Mouse (Mus musculus) lung, embryonic 15.5 days (tissue): ENCODE measurements around the gene Ide. TPM values are rescaled to one million over a fixed set of nuclear protein-coding genes. Genes with fewer than 3 reads are reported as not detected.

Experiments
- ATAC-seq: fragments of 200-750 bp; cut with Nextera tagmentation; 2 replicates; pipeline ENCODE4 v1.8.0; 2017; ENCODE audit warnings: moderate number of reproducible peaks, borderline replicate concordance; ENCODE audit not compliant: low FRiP score, low TSS enrichment; ENCODE audit errors: extremely low read depth
- H3K27ac ChIP-seq: fragments of 300-500 bp; sonication (generic); 2 replicates; pipeline ENCODE4 v1.5.1; 2015; ENCODE audit warnings: moderate library complexity, mild to moderate bottlenecking, inconsistent platforms
- H3K27me3 ChIP-seq: fragments of 300-500 bp; sonication (generic); 2 replicates; pipeline ENCODE4 v1.6.1; 2015; ENCODE audit warnings: inconsistent platforms
- H3K36me3 ChIP-seq: fragments of 300-500 bp; sonication (generic); 2 replicates; pipeline ENCODE4 v1.6.1; 2015; ENCODE audit warnings: inconsistent platforms
- H3K4me1 ChIP-seq: fragments of 300-500 bp; sonication (generic); 2 replicates; pipeline ENCODE4 v1.6.1; 2015; ENCODE audit warnings: inconsistent platforms
- H3K4me2 ChIP-seq: fragments of 300-500 bp; sonication (generic); 2 replicates; pipeline ENCODE4 v1.6.1; 2015; ENCODE audit warnings: inconsistent platforms, mild to moderate bottlenecking, moderate library complexity
- H3K4me3 ChIP-seq: fragments of 300-500 bp; sonication (generic); 2 replicates; pipeline ENCODE4 v1.5.1; 2015; ENCODE audit warnings: mild to moderate bottlenecking, inconsistent platforms
- H3K9ac ChIP-seq: fragments of 300-500 bp; sonication (generic); 2 replicates; pipeline ENCODE4 v1.6.1; 2015; ENCODE audit warnings: inconsistent platforms
- H3K9me3 ChIP-seq: fragments of 300-500 bp; sonication (generic); 2 replicates; pipeline ENCODE4 v1.6.1; 2016; ENCODE audit warnings: inconsistent platforms
- WGBS: fragments of 180-500 bp; shearing (Covaris S2); methylation state at CpG from one replicate; pipeline ENCODE4 v1.1.7; 2015; 5-methylcytosine and 5-hydroxymethylcytosine counted together
- polyA plus RNA-seq: library from polyadenylated mRNA; unstranded; fragments of >200 nt; fragmentation: Nextera tagmentation; extraction: Ambion mirVana; gene quantifications from 2 replicates; pipeline ENCODE4 v1.2.1, GENCODE M21; 2015

The Ide gene
- 43.6 and 47.4 TPM in 2 replicates for polyA plus RNA-seq

DNA sequence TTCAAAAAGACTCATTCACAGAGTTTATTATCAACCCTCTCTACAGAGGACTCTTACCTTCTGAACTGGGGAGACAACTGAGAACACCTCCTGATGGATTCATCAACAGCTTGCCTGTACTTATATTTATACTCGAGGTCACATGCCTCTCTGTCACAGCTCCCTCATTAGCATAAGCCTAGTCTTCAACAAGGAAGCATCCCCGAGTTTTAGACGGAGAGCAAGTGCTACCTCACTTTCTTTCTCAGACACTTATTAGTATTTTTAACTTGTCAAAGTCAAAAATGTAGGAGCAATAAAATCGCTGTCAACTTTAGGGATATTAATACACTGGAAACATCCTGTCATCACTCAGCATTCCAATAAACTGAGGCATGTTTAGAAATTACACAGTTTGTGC is at the start of gene Ide:
Gene Ide (minus strand): TSS at position 101 of the 400 bp plus-strand sequence.
- Histone ChIP-seq H3K4me2 (no peak within 1 kb of the TSS), H3K27ac (no peak within 1 kb of the TSS), H3K4me3 (no peak within 1 kb of the TSS), H3K4me1 (no peaks in the 10 kb centered on the region), H3K36me3 (no peaks in the 10 kb centered on the region), H3K9ac (no peak within 1 kb of the TSS), H3K9me3 (no peaks in the 10 kb centered on the region), H3K27me3 (no peaks in the 10 kb centered on the region)
- WGBS: 64% methylated on average over 4 of the region's 4 CpGs
- ATAC-seq: no peak

DNA sequence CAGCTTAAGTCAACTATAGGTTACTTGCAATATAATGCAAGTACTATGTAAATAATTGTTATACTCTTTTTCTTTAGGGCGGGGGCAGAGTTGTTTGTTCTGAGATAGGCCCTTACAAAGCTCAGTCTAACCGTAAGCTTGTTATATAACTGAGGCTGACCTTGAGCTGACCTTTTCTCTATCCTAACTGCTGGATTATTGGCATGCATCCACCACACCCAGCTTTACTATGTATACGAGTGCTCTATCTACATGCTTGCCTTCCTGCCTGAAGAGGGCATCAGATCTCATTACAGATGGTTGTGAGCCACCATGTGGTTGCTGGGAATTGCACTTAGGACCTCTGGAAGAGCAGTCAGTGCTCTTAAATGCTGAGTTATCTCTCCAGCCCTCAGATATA is 48.5 kb upstream of the Ide start:
- Histone ChIP-seq H3K9ac (no peak overlapping the region), H3K4me1 (no peaks in the 10 kb centered on the region), H3K4me2 (no peak overlapping the region), H3K36me3 (peaks cover 44% of the 10 kb centered on the region), H3K4me3 (no peak overlapping the region), H3K27ac (no peak overlapping the region), H3K27me3 (no peaks in the 10 kb centered on the region), H3K9me3 (no peaks in the 10 kb centered on the region)
- WGBS: 57% methylated on average over 3 of the region's 3 CpGs
- no peak for ATAC-seq

DNA sequence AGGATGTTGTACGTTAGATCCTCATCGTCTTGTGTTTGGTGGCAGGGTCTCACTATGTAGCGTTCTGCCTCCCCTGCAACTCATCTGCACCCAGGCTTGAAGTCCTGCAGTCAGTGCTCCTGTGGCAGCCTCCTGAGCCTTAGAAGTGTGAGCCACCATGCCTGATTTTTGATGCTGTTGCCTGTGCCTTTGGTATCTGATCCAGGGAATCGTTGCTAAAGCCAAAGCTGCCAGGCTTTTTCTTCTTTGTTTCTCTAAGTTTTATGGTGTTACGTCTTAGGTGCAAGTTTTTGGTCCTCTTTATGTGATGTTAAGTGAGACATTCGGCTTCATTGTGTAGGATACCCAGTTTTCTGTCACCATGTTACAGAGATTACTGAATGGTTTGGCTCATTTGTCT is 41.2 kb upstream of the Ide start:
- H3K27ac ChIP-seq: no peak overlapping the region
- H3K4me1 ChIP-seq: peaks cover 18% of the 10 kb centered on the region
- 82% methylated on average over 6 of the region's 6 CpGs for WGBS
- H3K4me2 ChIP-seq: peak overlapping the region; percentile 70; the same call in 1 of the 2 replicates
- H3K4me3 ChIP-seq: peak overlapping the region; percentile 1; the same call in 1 of the 2 replicates
- H3K27me3 ChIP-seq: no peaks in the 10 kb centered on the region
- no peaks in the 10 kb centered on the region for H3K9me3 ChIP-seq
- H3K36me3 ChIP-seq: no peaks in the 10 kb centered on the region; the same call in 1 of the 2 replicates
- H3K9ac ChIP-seq: no peak overlapping the region
- ATAC-seq: no peak

DNA sequence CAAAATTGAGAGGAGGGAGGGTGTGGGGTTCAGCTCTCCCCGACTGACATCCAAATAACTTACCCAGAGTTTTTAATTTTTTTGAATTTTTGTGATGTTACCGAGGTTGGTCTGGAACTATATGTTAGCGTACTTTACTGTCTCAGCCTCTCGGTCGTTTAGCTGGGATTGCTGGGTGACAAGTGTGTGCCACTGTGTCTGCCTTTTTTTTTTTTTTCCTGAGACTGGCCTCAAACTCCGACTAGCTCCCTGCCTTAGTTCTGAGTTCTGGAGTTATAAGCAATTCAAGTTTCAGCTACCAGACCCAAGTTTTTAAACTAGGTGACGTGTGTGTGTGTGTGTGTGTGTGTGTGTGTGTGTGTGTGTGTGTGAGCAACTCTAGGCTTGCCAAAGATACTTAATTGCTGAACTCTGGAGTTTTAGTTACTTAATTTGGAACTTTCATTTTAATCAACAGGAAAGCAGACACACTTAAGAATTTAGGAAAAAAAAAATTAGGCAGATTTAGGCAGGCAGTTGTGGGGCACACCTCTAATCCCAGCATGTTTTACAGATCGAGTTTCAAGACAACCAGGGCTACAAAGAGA is 39.8 kb upstream of the Ide start:
- no peak for ATAC-seq
- Histone ChIP-seq H3K9me3 (no peaks in the 10 kb centered on the region), H3K4me1 (peaks cover 18% of the 10 kb centered on the region), H3K4me2 (peak overlapping the region; percentile 70), H3K27ac (no peak overlapping the region), H3K4me3 (peak overlapping the region; percentile 77), H3K27me3 (no peaks in the 10 kb centered on the region), H3K9ac (peak overlapping the region; percentile 72), H3K36me3 (no peaks in the 10 kb centered on the region)
- WGBS: 10% methylated on average over 8 of the region's 8 CpGs

DNA sequence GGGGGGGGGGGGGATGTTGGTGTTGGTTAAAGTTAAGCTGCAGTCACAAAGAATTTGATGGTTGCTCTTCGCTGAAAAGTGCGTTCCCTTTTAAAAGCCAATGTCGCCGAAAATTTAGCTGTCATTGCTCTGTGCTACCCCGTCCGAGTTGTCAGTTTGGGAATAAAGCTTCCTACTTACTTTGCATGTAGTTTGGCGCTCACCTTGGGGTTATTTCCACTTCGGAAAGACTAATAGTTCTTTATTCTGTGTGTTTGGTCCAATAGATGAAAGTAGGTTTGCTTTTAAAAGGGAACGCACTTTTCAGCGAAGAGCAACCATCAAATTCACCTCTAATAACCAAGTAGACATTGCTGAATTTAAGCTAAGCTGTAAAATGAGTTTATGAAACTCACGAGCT is 39.2 kb upstream of the Ide start:
- Histone ChIP-seq H3K4me2 (peak overlapping the region; percentile 70), H3K4me3 (peak overlapping the region; percentile 77), H3K36me3 (no peaks in the 10 kb centered on the region), H3K9ac (peak overlapping the region; percentile 72), H3K4me1 (peaks cover 18% of the 10 kb centered on the region), H3K9me3 (no peaks in the 10 kb centered on the region), H3K27ac (peak overlapping the region; percentile 97; the same call in 1 of the 2 replicates), H3K27me3 (no peaks in the 10 kb centered on the region)
- no peak for ATAC-seq
- WGBS: under 1% methylated on average over 11 of the region's 11 CpGs

DNA sequence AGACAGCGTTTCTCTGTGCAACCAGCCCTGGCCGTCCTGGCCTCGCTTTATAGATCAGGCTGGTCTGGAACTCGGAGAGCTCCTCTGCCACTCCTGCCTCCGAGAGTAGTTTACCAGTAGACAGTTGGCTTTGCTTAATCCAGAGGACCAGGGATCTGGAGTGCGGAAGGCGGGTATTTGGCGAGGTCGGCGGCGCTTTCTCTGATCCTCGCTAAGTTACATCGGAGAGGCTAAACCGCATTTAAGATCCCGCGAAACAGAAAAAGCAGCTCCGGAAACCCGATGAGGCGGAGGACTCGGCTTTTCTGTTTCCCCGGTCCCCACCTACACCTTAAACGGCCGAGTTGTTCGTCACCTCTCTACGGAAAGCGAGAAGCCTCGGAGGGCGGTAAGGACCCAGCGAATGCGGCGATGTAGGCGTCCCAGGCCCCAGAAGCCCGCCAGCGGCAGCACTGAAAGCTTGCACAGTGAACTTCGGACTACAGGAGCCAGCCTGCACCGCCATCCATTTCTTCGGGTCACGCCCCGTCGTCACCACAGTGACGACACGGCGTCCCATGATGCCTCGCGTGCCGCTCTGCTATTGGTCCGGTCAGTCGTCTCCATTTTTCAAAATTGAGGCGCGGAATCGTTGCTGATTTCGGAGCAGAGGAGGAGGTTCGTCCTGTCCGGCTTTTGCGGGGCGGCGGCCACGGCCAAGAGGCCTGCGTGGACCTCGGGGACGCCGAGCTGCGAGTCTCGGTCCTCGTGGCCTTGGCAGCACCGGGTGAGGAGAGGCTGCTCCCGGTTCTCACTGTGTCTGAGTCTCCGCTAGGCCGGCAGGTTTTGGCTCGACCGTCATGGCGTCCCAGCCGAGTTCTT is 38.3 kb upstream of the Ide start, which contains the start of gene Kif11:
Gene Kif11 (plus strand): TSS at position 649 of the 861 bp plus-strand sequence.
- Histone ChIP-seq H3K9me3 (no peaks in the 10 kb centered on the region), H3K9ac (peak within 1 kb of the TSS; percentile 72), H3K27ac (peak within 1 kb of the TSS; percentile 97), H3K4me1 (peaks cover 18% of the 10 kb centered on the region), H3K36me3 (no peaks in the 10 kb centered on the region), H3K27me3 (no peaks in the 10 kb centered on the region), H3K4me3 (peak within 1 kb of the TSS; percentile 77), H3K4me2 (peak within 1 kb of the TSS; percentile 70)
- ATAC-seq: peak; percentile 98
- WGBS: under 1% methylated on average over 73 of the region's 73 CpGs

DNA sequence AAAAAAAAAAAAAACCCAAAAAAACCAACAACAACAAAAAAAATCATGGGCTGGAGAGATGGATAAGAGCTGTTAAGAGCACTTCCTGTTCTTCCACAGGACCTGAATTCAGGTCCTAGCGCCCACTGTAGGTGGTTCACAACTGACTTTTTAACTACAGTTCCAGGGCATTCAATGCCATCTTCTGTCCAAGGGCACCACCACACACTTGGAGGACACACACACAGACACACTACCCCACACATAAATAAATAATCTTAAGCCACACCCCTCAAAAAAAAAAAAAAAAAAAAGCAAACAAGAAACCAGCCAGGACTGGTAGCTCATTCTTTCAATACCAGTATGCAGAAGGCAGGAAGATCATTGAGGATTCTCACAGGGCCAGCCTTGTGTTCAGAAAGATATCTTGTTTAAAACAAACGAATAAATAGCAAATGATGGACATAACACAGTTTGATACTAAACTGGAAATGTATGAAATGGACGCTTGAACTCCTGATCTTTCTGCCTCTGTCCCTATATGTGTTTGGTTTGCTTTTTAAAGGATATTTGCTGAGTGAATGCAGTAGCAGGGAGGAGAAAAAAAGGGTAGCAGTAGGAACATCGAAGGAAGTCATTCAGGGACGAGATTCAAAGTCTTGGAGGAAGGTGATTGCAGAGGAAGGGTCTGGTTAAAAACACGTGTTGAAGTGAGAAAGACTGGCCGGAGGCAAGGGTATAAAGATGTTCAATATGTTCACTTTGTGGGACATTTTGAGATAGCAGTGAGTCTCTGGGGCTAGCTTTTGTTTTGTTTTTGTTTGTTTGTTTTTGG is 37.5 kb upstream of the Ide start:
- no peaks in the 10 kb centered on the region for H3K9me3 ChIP-seq
- H3K36me3 ChIP-seq: no peaks in the 10 kb centered on the region
- H3K27me3 ChIP-seq: no peaks in the 10 kb centered on the region
- peak overlapping the region; percentile 70 for H3K4me2 ChIP-seq
- peak overlapping the region; percentile 97 for H3K27ac ChIP-seq
- ATAC-seq: no peak
- peaks cover 18% of the 10 kb centered on the region for H3K4me1 ChIP-seq
- H3K9ac ChIP-seq: peak overlapping the region; percentile 72
- peak overlapping the region; percentile 77 for H3K4me3 ChIP-seq
- WGBS: 18% methylated on average over 7 of the region's 7 CpGs

DNA sequence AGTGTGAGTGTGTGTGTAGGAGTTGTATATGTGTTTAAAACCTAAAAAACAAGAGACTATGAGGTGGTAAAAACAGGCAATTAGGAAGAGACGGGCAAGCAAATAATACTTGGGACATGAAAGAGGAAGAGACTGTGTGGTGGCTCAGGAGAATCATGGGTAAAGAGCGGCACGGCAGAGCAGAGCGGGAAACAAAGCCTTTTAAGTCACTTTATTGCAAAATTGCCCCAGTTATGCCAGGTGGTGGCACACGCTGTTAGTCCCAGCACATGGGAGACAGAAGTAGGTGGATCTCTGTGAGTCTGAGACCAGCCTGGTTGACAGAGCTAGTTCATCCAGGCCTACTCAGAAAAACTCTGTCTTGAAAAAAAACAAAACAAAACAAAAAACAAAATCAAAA is 32.7 kb upstream of the Ide start:
- no peak overlapping the region for H3K9ac ChIP-seq
- no peak overlapping the region for H3K4me3 ChIP-seq
- no peak overlapping the region for H3K4me2 ChIP-seq
- whole genome bisulfite sequencing: 88% methylated on average over 5 of the region's 5 CpGs
- ATAC-seq: no peak
- no peak overlapping the region for H3K27ac ChIP-seq
- H3K4me1 ChIP-seq: peaks cover 5% of the 10 kb centered on the region
- no peaks in the 10 kb centered on the region for H3K36me3 ChIP-seq
- no peaks in the 10 kb centered on the region for H3K27me3 ChIP-seq
- no peaks in the 10 kb centered on the region for H3K9me3 ChIP-seq

DNA sequence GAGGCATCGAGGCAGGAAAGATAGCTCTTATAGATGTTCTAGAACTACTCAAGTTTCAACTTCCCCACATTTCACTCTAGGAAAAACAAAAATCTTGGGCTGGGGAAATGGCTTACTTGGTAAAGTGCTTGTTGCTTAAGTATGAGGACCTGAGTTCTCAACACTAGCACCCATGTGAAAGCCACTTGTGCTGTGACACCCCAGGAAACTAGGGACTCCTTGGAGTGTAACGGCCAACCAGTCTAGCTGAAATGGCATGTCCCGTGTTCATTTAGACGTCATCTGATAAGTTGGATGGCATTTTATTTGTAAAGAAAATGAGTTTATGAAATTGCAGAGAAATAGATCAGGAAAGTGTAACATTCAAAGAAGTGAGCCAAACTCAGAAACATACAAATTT is 32.3 kb upstream of the Ide start:
- no peak overlapping the region for H3K4me3 ChIP-seq
- ATAC-seq: no peak
- H3K27me3 ChIP-seq: no peaks in the 10 kb centered on the region
- no peak overlapping the region for H3K9ac ChIP-seq
- H3K9me3 ChIP-seq: no peaks in the 10 kb centered on the region
- no peak overlapping the region for H3K27ac ChIP-seq
- peaks cover 1% of the 10 kb centered on the region; the same call in 1 of the 2 replicates for H3K4me1 ChIP-seq
- 80% methylated on average over 4 of the region's 4 CpGs for WGBS
- H3K36me3 ChIP-seq: no peaks in the 10 kb centered on the region
- H3K4me2 ChIP-seq: no peak overlapping the region

DNA sequence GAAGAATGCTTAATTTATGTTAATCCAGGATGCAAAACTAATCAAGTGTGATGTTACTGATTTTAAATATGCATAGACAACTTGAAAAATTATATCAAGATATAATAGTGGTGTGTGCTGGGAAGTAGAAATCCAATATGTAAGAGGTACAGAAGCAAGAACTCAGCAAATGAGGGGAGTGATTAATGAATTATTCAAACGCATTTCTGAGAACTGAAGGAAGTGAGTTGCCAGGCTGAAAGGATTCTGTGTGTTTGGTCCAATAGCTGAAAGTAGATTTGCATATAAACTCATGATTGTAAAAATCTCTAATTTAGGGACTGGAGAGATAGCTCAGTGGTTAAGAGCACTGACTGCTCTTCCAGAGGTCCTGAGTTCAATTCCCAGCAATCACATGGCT is 31.3 kb upstream of the Ide start:
- no peak overlapping the region for H3K4me2 ChIP-seq
- H3K36me3 ChIP-seq: no peaks in the 10 kb centered on the region
- no peaks in the 10 kb centered on the region for H3K27me3 ChIP-seq
- no peak for ATAC-seq
- no peaks in the 10 kb centered on the region for H3K9me3 ChIP-seq
- H3K4me1 ChIP-seq: no peaks in the 10 kb centered on the region
- no peak overlapping the region for H3K4me3 ChIP-seq
- 59% methylated on average over 1 of the region's 1 CpGs for WGBS
- H3K9ac ChIP-seq: no peak overlapping the region
- no peak overlapping the region for H3K27ac ChIP-seq

DNA sequence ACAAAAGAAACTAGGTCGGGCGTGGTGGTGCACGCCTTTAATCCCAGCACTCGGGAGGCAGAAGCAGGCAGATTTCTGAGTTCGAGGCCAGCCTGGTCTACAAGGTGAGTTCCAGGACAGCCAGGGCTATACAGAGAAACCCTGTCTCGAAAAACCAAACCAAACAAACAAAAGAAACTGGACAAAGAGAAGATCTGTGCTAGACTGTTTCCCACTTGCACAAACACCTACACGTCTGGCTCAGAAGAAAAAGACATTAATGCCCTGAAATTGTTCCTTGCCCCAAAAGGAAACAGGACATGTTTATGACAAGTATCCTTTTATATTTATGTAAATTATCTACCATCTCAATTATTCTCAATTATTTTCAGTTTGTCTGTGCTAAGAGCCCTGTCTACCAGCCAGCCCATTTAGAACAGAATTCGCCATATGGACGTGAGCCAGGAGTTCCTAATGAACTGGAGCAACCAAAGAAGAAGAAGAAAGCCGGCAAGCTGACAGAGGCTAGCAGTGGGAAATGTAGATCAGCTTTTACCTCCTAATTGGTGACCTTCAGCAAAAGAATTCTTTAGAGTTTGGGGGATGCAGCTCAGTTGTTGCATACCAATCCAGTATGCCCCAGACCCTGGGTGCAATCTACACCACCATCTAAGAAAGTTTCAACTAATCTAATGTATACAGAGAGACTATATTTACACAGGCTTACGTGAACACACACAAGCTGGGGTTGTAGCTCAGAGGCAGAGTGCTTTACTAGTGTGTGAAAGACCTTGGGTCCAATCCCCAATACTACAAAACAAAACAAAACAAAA is 25.7 kb upstream of the Ide start:
- no peaks in the 10 kb centered on the region for H3K27me3 ChIP-seq
- H3K4me2 ChIP-seq: no peak overlapping the region
- H3K27ac ChIP-seq: no peak overlapping the region
- WGBS: 74% methylated on average over 11 of the region's 11 CpGs
- no peaks in the 10 kb centered on the region for H3K9me3 ChIP-seq
- H3K4me1 ChIP-seq: no peaks in the 10 kb centered on the region
- ATAC-seq: no peak
- H3K4me3 ChIP-seq: no peak overlapping the region
- H3K36me3 ChIP-seq: no peaks in the 10 kb centered on the region
- H3K9ac ChIP-seq: no peak overlapping the region
